Mouse (Mus musculus) B cell, adult 62 days (primary cell): ENCODE data around the gene Wrb. TPM values are rescaled to one million over a fixed set of nuclear protein-coding genes. Genes with fewer than 3 reads are reported as not detected.

ENCODE experiments used
- total RNA-seq: library from RNA; stranded (reverse); gene quantifications from 4 replicates; pipeline ENCODE4 v1.2.4, GENCODE M21; 2023

The Wrb gene
- total RNA-seq, result 6.9 to 9.5 TPM (median 8.2 TPM) in 4 replicates

GRCm38 (mm10) chr16:96145110-96145800 is at the start of gene Wrb:
Wrb (plus strand) TSS chr16:96145407.

GRCm38 (mm10) chr16:96127657-96128344 is 17.4 kb upstream of the Wrb start, which contains the start of gene Hmgn1:
Hmgn1 (minus strand) TSS chr16:96127729.

GRCm38 (mm10) chr16:96191531-96192506 is 46.6 kb downstream of the Wrb start, which contains the start of gene Lca5l:
Lca5l (minus strand) TSS chr16:96192271.

GRCm38 (mm10) chr16:96199913-96200701 is 54.9 kb downstream of the Wrb start, which contains the start of gene Sh3bgr:
Sh3bgr (plus strand) TSS chr16:96200450.

Other genes with a start within 250 kb of the Wrb start
- 13.3 to 17.3 TPM (median 15.0 TPM) in 4 replicates for gene Psmg1, start 154.4 kb upstream of the Wrb start, total RNA-seq
- 426 to 464 TPM (median 445 TPM) in 4 replicates for gene Brwd1, start 62.9 kb upstream of the Wrb start, total RNA-seq
- 225 to 251 TPM (median 237 TPM) in 4 replicates for gene Hmgn1, start 17.7 kb upstream of the Wrb start, total RNA-seq
- gene Lca5l, start 46.9 kb downstream of the Wrb start, total RNA-seq, result not detected in 4 replicates
- gene Sh3bgr, start 55.0 kb downstream of the Wrb start, total RNA-seq, result not detected in 4 replicates
- not detected in 4 replicates for gene B3galt5, start 90.4 kb downstream of the Wrb start, total RNA-seq